Mouse (Mus musculus) gastrocnemius, postnatal 14 days (tissue): ENCODE results near the gene Josd2. TPM values are rescaled to one million over a fixed set of nuclear protein-coding genes. Genes with fewer than 3 reads are reported as not detected.

Experiments used
- DNase-seq: peaks from one replicate; pipeline ENCODE4 v3.0.0; 2021; ENCODE audit warnings: mixed read lengths
- intact Hi-C: fragments of 180-260 bp; cut with DNase I; formaldehyde crosslinking; loops from one replicate; pipeline ENCODE4 v1.15.1; 2025; ENCODE audit warnings: low total_unique reads
- long read RNA-seq, 2 experiments: library from polyadenylated mRNA; stranded (forward); transcript quantifications; one replicate each; pipeline ENCODE4 v2.0.0; 2021
- total RNA-seq, 2 experiments: library from RNA; stranded (reverse); gene quantifications; 2 replicates each; pipeline ENCODE4 v1.2.3; 2021

Gene Josd2
- total RNA-seq = 10 to 100 TPM; 60.2 to 73.5 TPM
- long read RNA-seq, experiment 1, transcript Josd2-204 (5 exons, 864 nt) = major isoform, 16 of 38 reads
- long read RNA-seq, experiment 1, partial matches to known transcripts = 8 of 38 reads
- long read RNA-seq, experiment 1, other reads (novel, unspliced or antisense) = 5 of 38 reads
- long read RNA-seq, experiment 2, transcript Josd2-204 (5 exons, 864 nt) = major isoform, 20 of 41 reads
- long read RNA-seq, experiment 2, partial matches to known transcripts = 7 of 41 reads
- long read RNA-seq, experiment 2, other reads (novel, unspliced or antisense) = 8 of 41 reads

DNA sequence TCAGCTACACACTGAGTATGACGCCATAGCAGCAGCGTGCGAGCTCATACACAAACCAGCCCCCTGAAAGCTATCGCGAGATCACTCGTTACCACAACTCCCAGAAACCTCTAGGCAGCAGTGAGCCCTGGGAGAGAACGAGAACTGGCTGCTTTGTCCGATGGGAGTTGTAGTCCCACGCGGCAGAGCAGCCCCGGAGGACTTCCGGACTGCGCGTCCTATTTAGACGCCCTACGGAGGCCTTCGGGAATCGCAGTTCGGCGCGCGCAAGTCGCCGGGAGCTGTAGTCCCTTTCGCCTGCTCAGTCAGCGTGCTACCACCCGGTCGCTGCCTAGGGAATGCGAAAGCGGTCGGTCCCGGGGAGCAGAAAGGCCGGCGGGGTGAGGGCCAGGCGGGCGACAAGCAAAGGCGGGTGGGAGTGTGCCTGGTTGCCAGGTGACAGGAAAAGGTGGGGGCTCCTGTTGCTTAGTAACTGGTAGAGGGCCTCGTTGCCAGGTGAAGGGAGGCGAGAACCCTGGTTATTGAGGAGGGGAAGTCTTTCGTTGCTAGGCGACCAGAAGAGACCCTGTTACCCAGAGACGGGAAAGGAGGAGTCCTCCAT, at the start of gene Josd2:
Gene Josd2, plus strand, starts transcription at position 170 of the 601 bp plus-strand sequence.
- intact Hi-C loops = no loop called here
- peak; percentile 94 for DNase-seq

DNA sequence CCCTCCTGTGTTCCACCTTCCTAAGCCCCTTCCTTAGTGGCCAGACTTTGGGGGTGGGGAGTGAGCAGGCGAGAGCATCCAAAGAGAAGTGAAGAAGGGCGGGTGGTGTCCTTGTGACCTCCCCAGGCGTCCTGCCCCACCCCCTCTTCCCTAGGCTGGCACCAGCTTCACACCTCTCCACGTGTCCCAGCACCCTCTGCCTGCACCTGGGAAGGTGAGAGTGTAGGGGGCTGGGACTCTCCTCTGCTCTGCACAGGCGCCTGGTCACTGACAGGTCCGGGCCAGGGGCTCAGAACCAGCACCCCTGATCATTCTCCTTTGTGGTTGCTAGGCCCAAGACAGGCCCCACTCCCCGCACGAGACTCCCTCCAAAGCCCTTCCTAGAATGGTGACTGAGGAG, 40.1 kb upstream of the Josd2 start:
- intact Hi-C loops = no loop called here
- DNase-seq = no peak

DNA sequence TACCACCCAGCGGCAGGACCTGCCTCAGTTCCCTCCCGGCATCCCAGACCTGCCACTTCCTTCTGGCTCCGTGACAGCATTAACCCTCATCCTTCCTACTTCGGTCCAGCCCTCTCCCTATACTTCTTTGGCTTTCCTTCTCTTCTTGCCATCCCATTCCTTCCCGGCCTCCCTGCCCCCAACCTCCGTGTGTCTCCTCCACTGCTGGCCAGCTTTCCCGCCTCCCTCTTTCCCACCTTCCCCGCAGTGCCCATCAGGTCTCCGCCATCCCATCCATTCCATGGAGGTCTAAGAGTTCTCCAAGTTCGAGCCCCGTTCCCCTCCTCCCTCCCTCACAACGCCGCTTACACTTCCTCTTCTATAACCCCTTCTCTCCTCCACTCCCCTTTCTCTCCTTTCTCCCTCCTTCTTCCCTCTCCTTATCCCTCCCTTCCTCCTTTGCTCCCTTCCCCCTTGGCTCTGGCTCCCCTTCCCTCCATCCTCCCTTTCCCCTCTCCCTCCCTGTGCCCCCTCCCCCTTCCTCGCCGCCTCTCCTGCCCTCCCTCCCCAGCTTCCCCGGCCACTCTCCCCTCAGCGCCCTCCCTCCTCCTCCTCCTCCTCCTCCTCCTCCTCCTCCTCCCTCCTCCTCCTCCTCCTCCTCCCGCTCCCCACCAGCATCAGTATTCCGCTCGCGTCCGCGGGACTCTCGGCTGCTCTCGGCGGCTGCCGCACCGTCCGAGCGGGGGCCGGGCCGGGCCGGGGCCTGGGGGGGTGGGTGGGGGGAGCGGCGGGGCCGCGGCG, 39.4 kb upstream of the Josd2 start:
- no peak for DNase-seq
- intact Hi-C loops = no loop called here

DNA sequence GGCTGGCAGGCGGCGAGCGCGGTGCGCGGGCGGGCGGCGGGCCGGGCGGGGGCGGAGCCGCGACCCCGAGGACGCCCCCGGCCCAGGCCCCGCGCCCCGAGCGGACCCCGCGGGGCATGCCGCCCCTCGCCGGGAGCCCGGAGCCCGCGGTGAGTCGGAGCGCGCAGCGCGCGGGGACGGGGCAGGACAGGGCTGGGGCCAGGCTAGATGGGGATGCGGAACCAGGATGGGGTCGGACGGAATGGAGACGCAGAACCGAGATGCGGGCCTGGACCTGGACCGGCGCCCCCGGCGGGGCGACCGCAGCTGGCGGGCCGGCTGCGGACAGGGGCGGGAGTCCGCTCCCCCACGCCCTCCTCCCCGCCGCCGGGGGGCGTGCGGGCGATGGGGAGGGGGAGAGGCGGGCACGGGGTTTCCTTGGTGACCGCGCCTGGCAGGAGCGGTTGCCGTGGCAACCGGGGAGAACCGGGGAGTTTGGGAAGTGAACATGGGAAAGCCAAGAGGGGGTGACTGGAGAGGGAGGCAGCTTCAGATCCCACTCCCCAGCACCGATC, 38.7 kb upstream of the Josd2 start, which contains the start of gene Lrrc4b:
Gene Lrrc4b, plus strand, starts transcription at position 51 of the 554 bp plus-strand sequence.
- no peak for DNase-seq
- intact Hi-C loops = no loop called here

DNA sequence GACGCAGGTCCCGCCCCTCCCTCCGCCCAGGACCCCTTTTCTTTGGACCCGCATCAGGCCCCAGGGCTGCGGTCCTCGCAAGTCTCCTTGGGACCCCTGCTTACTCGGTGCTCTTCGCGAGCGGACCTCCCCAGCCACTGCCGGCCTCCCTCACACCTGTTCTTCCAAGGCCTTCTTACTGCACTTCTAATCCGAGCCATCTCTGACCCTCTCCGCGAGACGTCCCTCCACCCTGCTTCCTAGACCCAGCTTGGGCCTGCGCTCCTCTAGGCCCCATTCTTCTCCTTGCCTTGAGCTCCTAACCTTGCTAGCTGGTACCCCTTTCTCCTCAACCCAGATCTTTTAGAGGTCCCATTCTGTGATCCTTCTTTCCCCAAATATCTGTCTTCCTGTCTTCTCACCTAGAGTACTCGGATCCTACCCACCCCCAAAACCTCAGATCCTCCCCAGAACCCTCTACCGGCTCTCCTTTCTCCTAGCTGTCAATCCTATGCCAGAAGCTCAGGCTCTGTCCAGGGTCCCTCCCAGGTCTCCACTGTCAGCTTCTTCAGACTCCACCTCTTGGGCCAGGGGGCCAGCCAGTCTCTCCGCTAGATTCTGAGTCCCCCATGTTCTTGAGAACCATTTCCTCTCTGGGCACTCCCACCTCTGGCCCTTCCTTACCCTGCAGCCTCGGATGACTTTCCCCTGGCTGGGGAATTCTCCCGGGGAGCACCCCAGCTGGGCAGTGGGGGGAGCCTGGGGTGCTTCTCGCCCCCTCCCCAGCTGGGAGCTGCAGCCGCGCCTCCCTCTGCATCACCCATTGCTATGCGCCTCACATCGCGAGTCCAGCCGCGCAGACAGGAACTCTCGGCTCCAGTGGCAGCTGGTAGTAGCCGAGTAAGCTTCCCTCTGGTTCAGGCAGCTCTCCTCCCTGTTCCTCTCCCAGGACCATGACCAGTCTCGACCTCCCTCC, 38.0 kb upstream of the Josd2 start:
- no peak for DNase-seq

DNA sequence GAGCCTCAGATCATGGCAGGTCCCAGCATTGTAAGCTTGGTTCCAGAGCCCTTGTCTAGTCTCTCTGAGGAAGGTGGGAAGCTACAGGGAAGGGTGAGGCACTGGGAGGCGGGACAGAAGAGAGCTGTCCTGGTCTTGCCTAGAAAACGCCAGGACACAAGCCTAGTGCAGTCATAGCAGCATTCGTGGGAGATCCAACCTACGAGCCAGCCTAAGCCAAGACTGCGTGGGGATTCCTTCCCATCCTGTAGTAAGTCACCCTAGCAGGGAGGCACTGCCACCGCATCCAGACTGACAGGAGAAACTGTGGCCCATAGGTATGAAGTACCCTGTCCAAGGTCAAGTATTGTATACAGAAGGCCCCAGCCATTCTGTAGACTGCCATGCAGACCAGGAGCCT, 35.2 kb upstream of the Josd2 start:
- DNase-seq = no peak
- intact Hi-C loops = no loop called here

More for the DNA sequence above, 38.0 kb upstream of the Josd2 start:
- intact Hi-C loops = no loop called here

DNA sequence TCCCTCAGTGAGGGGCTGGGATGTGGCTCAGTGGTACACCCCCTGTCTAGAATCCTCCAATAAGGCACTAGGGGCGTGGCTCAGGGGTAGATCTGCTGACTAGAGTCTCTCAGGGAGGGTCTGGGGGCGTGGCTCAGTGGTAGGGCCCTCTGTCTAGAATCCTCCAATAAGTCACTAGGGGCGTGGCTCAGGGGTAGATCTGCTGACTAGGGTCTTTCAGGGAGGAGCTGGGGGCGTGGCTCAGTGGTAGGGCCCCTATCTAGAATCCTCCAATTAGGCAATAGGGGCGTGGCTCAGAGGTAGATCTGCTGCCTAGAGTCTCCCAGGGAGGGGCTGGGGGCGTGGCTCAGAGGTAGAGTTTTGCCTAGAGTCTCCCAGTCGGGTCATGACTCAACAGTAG, 34.4 kb upstream of the Josd2 start:
- intact Hi-C loops = no loop called here
- DNase-seq = no peak

DNA sequence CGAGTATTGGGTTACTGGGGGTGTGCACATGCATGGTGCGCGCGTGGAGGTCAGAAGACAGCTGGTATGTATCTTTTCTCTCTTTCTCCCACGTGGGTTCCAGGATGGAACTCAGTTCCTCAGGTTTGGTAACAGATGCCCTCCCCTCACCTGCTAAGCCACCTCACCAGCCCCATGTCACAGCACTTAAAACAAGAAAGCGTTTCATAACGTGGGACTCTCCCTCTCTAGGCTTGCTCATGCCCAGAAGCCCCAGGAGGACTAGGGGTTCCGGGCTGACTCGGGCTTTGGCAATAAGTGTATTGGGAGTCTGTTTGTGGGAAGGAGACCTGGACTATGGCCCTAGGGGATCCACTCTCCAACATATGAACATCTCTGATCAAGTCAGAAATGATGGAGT, 33.7 kb upstream of the Josd2 start:
- no peak for DNase-seq
- intact Hi-C loops = no loop called here

DNA sequence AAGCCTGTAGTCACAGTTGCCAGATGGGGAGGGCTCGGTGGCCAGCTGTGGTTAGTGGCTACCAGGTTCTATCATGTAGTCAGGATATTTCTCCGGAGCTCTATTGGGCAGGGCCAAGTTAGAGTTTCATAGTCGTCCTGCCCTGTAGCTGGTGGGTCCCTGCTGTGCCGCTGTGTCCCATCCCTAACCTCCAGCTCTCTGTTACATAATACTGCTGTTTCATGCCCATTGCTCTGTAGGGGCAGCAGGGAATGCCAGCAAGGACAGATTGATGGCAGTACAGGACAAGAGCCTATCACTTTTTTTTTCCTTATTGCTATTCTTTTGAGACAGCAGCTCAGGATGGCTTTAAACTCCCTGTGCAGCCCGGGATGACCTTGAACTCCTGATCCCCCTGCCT, 32.0 kb upstream of the Josd2 start:
- intact Hi-C loops = no loop called here
- DNase-seq = no peak

DNA sequence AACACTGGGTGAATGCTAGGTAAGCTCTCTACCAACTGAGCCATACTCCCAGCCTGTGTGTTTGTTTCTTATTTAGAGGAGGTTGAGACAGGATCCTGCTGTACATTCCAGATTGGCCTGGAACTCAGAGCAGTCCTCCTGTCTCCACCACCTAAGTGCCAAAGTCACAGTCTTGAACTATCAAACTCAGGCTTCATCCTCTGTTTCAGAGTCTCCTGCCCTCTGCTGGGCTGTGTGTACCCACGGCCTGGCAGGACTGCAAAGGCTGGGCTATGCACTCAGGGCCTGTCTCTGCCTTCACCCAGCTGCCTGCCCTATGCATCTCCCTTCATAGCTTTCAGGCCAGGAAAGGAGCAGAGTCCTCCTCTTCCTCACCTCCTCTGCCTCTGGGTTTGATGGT, 31.5 kb upstream of the Josd2 start:
- DNase-seq = no peak
- intact Hi-C loops = no loop called here

DNA sequence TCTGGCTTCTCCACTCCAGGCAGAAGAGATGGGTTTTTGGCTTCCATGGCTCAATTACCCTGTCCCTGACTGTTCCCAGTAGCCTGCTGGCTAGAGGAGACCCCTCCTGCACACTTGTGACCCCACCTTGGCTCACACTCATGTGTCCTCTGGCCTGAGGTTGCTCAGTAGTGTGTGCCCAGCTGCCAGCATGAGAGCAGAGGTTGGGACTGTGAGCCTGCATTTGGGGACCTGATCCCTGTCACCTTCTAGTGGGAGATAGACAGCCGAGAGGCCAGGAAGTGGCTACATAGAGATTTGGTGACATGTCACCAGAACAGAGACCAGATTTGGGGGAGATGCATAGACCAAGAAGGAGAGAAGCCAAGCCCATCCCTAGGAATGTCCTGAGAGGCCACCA, 30.6 kb upstream of the Josd2 start:
- intact Hi-C loops = no loop called here
- DNase-seq = no peak

DNA sequence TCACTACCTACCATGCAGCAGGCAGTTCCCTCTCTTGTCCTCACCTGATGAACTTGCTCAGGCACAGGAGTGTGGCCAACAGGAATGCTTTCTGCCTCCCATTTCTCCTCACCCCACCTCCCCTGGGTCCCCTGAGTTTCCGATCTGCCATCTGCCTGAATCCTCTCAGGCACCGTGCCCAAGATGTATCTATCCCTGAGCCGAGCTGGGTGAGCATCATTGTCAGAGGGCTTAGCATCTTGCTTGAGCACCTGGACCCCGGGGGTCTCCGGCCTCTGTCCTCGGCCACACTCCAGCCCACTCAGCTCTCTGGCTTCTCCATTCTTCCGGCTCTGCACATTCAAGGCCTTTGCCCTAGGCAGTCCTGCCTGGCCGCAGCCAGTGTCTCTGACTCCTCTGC, 29.8 kb upstream of the Josd2 start:
- no peak for DNase-seq
- intact Hi-C loops = no loop called here

DNA sequence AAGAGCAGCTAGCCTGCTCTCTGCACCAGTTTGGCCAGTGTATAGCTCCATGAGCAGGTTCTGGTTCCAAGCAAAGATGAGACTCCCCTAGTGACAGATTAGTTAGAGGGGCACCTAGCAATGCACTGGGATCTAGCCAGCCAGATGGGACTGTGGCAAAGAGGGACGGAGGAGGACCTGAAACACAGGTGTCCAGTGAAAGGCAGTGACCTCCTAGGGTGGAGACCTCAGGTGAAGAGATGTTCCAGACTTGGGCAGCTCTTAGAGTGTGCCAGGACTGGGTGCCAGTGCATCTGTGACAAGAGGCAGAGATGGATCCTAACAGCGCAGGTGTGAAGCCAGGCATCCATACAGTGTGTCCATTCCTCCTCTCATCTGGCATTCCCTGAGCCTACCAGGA, 28.1 kb upstream of the Josd2 start:
- no peak for DNase-seq
- intact Hi-C loops = no loop called here

DNA sequence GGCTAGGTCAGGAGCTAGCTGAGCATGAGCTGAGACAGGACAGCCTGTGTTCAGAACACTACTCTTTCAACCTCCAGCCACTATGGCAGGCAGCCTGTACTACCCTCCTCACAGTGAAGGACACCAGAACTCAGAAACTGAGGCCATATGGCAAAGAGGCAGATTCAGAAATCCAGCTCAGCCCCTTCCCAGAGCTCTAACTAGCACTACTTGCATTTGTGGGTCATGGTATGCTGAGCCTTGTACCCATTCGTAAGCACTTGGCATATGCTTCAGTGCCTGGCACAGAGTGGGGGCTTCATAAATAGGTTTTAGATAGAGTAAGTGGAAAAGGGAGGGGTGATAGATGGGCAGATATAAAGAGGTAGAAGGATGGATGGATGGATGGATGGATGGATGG, 27.3 kb upstream of the Josd2 start:
- intact Hi-C loops = no loop called here
- DNase-seq = no peak

DNA sequence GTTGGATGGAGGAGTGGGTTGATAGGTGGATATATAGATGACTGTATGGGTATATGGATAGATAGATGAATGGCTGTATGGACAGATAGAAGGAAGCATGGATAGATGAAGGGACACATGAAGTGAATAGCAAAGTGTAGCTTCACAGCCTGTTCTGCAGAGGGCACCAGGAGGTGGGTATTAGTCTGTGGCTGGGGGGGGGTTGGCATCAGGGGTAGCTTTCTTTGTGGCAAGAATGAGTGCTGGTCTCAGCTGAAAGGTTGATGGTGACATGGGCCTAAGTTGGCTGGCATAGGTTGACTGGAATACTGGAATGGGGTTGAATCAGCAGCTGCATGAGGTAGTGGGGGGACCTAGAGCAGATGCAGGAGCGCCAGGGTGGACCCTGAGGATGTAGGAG, 26.6 kb upstream of the Josd2 start:
- intact Hi-C loops = no loop called here
- no peak for DNase-seq

DNA sequence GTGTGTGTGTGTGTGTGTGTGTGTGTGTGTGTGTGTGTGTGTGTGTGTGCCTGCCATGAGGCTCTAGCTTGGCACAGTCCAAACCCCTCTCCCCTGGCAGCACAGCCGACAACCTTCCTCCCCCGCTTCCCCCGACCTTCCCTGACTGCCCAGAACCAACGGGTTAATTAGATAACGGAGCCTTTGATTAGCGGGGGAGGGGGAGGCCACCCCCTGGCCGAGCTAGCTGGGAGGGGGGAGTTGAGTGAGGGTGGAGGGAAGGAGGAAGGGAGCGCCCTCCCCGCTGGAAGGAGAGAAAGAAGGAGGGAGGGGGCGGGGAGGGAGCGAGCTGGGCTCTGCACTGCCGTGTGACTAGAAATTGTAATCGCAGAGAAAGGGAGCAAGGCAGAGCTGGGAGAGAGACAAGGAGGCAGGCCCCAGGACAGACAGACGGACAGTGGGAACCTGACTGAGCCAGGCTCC, 26.1 kb upstream of the Josd2 start:
- DNase-seq = no peak
- intact Hi-C loops = no loop called here

DNA sequence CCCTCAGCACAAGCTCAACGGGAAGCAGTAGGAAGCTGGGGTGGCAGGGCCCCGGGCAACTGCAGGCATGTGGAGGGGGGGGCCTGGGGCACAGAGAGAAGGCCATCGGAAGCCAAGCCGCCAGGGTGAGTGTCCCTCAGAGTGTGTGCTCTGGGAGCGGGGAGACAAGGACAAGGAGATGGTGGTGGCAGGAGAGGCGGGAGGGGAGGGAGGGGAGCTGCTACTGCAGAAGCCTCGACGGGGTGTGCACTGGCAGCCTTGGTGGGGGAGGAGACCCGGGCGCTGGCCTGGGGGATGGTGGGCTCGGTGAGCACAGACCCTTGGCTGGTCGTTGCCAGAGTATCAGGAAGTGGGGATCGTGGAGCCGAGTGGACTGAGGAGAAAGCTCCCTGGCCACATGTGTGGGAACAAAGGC, 25.4 kb upstream of the Josd2 start:
- DNase-seq = no peak

DNA sequence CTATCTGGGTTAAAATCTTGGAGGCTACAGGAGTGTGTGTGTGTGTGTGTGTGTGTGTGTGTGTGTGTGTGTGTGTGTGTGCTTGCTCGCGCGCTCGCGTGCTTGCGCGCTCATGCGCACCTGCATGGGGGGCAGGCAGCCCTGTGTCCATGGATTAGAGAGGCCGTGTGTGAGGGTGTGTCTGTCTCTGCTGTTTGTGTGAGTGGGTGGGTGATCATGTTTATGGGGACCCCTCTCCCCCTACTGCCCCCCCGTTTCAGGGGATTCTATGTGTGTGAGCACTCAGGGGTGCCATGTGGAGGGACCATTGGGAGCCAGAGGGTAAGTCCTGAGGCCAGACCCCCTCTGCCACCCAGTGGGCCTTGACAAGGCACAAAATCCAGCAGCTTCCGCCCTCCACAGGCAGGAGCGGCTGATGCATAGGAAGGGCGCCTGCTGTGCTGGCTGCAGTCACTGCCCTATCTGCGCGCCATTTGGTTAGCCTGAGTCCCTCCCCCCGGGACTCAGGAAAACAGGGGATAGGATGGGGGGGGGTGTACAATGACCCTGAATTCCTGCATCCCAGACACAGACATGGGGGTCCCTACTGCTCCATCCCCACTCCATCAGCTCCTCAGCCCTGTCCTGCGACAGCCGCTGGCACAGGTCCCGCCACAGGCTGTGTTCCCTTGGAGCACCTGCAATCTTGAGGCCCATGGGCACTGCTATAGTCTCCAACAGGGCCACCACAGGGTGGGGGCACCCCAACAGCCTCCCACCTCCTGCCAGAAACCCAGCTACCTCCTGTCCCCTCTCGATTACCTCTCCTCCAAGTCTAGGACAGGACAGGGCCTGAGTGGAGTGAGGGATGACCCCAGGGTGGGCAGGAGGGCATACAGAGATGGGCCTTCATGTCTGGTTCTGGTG, 24.3 kb upstream of the Josd2 start:
- intact Hi-C loops = no loop called here
- no peak for DNase-seq

More for the DNA sequence above, 25.4 kb upstream of the Josd2 start:
- intact Hi-C loops = no loop called here
